Mouse (Mus musculus) lung, adult 2 months (tissue): ENCODE data around the gene Lcp2.

Source experiments
- CTCF ChIP-seq: fragments of 200-500 bp; IDR thresholded peaks from 2 replicates; pipeline ENCODE4 v1.5.1; 2011; ENCODE audit warnings: mild to moderate bottlenecking, low read length, control low read depth; ENCODE audit not compliant: insufficient read depth
- POLR2A ChIP-seq: fragments of 200-500 bp; IDR thresholded peaks from 2 replicates; pipeline ENCODE4 v1.6.1; 2011; ENCODE audit warnings: low read depth, mild to moderate bottlenecking, control low read depth, low read length, borderline replicate concordance; ENCODE audit errors: extremely low read depth

- no peak for TF ChIP-seq POLR2A
- no peak for TF ChIP-seq CTCF
Measured at GRCm38 (mm10) chr11:34117581-34117980, 70.9 kb downstream of the Lcp2 start.
